Mouse (Mus musculus): ENCODE data around the gene Zfp784.

- no peak for TF ChIP-seq POLR2A (IDR thresholded peaks at IDR 0.05; ENCODE audit: borderline replicate concordance, control insufficient read depth, low read depth, low read length)
- TF ChIP-seq CTCF (IDR thresholded peaks at IDR 0.05; ENCODE audit: control insufficient read depth, insufficient read depth, low read length) = peak; percentile 47; the same call in 1 of the 2 replicates
Observed at GRCm38 (mm10) chr7:5057804-5058203, 19.6 kb upstream of the Zfp784 start.
